Mouse (Mus musculus): ENCODE data around the gene Oprm1. TPM values are rescaled to one million over a fixed set of nuclear protein-coding genes. Genes with fewer than 3 reads are reported as not detected.

The Oprm1 gene
- polyA plus RNA-seq (2015; fragmentation: Illumina TruSeq; extraction: RNeasy Lipid Tissue Mini Kit (QIAGEN cat#74804); ENCODE audit: insufficient read depth, low read depth, low replicate concordance), result not detected

GRCm38 (mm10) chr10:6758206-6758605 is at the start of gene Oprm1:
Oprm1 (plus strand) TSS chr10:6758506.

GRCm38 (mm10) chr10:6761287-6761811 is 3.0 kb downstream of the Oprm1 start, which contains the start of gene Gm10945:
Gm10945 (minus strand) TSS chr10:6761761.

GRCm38 (mm10) chr10:7052315-7053017 is 294.2 kb downstream of the Oprm1 start, which contains the start of gene Ipcef1:
Ipcef1 (minus strand) TSS chr10:7052478.

Other genes with a start within 250 kb of the Oprm1 start
- not detected for gene Gm10945, start 3.3 kb downstream of the Oprm1 start, polyA plus RNA-seq (2015; fragmentation: Illumina TruSeq; extraction: RNeasy Lipid Tissue Mini Kit (QIAGEN cat#74804); ENCODE audit: insufficient read depth, low read depth, low replicate concordance)